Mouse (Mus musculus) ES-E14 (cell line): ENCODE data around the gene 2210016F16Rik.

ENCODE experiments used
- CHD2 ChIP-seq: IDR thresholded peaks from 2 replicates; pipeline ENCODE4 v1.6.1; 2014; ENCODE audit warnings: mild to moderate bottlenecking, low read depth, low read length, inconsistent platforms
- HCFC1 ChIP-seq: IDR thresholded peaks from 2 replicates; pipeline ENCODE4 v1.6.1; 2012; ENCODE audit warnings: low read length, inconsistent platforms, borderline replicate concordance; ENCODE audit not compliant: insufficient read depth
- ZC3H11A ChIP-seq: IDR thresholded peaks from 2 replicates; pipeline ENCODE4 v1.6.1; 2012; ENCODE audit warnings: low read depth, mild to moderate bottlenecking, inconsistent platforms, low read length, borderline replicate concordance
- ZNF384 ChIP-seq: IDR thresholded peaks from 2 replicates; pipeline ENCODE4 v1.6.1; 2012; ENCODE audit warnings: low read depth, low read length, inconsistent platforms

GRCm38 (mm10) chr13:58344505-58344904 lies 40.5 kb downstream of the 2210016F16Rik start:
- no peak for TF ChIP-seq HCFC1
- no peak for TF ChIP-seq ZNF384
- no peak for TF ChIP-seq ZC3H11A
- no peak for TF ChIP-seq CHD2
